Mouse (Mus musculus) lung, adult 18-20 months (tissue): ENCODE data around the gene Sgsh.
"Not testable (repeated sequence)": the region's sequence is repeated elsewhere in the genome, so short reads cannot be mapped to it uniquely, and the experiment has no call there.

Experiments
- DNase-seq, 2 experiments: peaks; one replicate each; pipeline ENCODE4 v3.0.0; 2022; ENCODE audit warnings: mixed read lengths in 2 of 2

Sgsh gene

GRCm38 (mm10) chr11:119355443-119356385 is at the start of gene Sgsh, which contains the start of gene Slc26a11:
Sgsh (minus strand) TSS chr11:119355536.
Slc26a11 (plus strand) TSS chr11:119355557.
- peak; percentile 92 for DNase-seq

DNA sequence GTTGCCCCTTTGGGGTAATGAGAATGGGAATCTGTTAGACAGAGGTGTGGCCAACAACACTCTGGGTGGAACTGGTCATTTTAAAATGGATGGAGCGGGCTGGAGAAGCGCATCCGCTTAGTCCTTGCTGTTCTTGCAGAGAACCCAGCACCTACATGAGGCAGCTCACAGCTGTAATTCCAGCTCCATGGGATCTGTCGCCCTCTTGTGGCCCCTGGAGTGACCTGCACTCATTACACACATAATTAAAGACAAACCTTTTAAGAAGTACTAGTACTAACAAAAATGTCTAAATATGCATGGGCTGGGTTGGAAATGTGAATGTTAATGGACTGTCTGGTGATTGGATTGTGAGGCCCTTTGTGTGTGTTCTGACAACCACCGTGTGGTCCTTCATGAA is 49.3 kb upstream of the Sgsh start:
- DNase-seq, result peak in 1 of 2 experiments; percentile 37

- no peak for DNase-seq
Measured at GRCm38 (mm10) chr11:119402501-119403160, 47.3 kb upstream of the Sgsh start.

DNA sequence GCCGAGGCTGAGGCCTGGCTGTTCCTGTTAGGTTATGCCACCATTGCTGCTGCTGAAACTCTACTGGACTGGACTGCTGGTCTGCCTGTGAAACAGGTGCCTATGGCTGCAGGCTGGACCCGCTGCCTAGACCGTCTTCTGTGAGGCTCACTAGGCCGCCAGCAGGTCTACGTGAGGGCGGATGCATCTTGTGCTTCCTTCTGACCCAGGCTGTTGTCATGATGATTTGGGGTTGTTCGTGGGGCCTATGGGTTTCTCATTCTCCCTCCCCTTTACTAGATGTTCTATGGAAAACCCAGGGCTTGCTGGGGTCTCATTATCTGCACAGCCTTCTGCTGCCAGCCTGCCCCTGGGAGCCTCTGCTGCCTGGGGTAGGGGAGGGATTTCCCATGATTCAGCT is 41.1 kb upstream of the Sgsh start:
- no peak for DNase-seq

- DNase-seq, result no peak
Measured at GRCm38 (mm10) chr11:119395931-119396330, 40.6 kb upstream of the Sgsh start.

GRCm38 (mm10) chr11:119395394-119395793 is 40.1 kb upstream of the Sgsh start:
- DNase-seq, result no peak

- peak in 1 of 2 experiments; percentile 24 for DNase-seq
Measured at GRCm38 (mm10) chr11:119394210-119394609, 38.9 kb upstream of the Sgsh start.

GRCm38 (mm10) chr11:119393483-119393804 is 38.1 kb upstream of the Sgsh start:
- DNase-seq, result peak in 1 of 2 experiments; percentile 38

GRCm38 (mm10) chr11:119392800-119393482 is 37.6 kb upstream of the Sgsh start, which contains the start of gene Rnf213:
Rnf213 (plus strand) TSS chr11:119393100.
- peak; percentile 70 to 75 for DNase-seq

DNA sequence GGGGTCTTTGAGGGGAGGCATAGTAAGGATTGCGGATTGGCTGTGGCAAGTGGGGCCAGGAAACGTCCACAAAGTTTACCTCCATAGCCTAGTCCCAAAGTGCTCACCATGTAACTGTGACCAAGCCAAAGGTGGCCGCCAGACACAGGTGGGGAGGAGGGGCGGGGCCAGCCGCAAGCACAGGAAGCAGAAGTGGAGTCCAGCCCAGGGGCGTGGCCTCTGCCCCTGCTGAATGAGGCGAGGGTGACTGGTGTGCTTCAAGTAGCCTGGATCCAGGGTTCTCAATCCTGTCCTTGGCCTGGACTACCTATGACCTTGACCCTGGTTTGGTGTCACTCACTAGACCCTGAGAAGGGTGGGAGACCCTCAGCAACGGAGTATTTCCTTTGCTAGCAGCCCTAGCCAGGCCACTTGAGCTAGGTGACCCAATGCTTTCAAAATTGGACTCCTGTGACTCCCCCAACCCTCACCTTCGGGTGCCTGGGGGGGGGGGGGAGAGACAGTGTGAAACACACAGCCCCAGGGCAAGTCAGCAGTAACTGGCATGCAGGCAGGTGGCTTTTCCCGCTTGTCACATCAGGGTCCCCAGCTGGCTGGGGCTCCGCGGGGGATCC is 36.8 kb upstream of the Sgsh start:
- DNase-seq, result peak; percentile 88 to 92

DNA sequence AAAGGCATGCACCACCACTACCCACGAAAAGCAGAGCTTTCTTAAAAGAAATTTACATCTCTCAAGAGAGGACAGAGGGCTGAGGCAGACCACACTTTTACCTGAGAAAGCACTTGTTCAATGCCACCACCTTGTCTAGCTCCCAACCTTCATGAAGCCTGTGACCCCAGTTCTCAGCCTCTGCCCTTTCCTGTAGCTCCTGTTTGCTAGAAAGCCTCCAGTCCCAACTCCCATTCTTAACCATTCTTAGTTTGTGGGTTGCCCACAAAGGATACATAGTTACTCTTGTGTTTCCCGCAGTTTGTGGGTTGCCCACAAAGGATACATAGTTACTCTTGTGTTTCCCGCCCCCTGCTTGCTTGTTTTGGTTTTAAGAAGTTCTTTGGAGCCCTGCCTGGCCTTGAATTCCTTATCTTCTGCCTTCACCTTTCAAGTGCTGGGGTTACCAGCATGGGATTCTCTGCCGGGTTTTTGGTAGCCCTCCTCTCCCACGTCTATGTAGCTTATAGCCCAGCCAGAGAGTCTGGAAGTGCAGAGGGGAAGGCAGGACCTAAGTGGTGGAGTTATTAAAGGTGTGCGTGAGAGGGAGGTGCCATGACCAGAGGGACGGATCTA is 36.2 kb upstream of the Sgsh start:
- no peak for DNase-seq

DNA sequence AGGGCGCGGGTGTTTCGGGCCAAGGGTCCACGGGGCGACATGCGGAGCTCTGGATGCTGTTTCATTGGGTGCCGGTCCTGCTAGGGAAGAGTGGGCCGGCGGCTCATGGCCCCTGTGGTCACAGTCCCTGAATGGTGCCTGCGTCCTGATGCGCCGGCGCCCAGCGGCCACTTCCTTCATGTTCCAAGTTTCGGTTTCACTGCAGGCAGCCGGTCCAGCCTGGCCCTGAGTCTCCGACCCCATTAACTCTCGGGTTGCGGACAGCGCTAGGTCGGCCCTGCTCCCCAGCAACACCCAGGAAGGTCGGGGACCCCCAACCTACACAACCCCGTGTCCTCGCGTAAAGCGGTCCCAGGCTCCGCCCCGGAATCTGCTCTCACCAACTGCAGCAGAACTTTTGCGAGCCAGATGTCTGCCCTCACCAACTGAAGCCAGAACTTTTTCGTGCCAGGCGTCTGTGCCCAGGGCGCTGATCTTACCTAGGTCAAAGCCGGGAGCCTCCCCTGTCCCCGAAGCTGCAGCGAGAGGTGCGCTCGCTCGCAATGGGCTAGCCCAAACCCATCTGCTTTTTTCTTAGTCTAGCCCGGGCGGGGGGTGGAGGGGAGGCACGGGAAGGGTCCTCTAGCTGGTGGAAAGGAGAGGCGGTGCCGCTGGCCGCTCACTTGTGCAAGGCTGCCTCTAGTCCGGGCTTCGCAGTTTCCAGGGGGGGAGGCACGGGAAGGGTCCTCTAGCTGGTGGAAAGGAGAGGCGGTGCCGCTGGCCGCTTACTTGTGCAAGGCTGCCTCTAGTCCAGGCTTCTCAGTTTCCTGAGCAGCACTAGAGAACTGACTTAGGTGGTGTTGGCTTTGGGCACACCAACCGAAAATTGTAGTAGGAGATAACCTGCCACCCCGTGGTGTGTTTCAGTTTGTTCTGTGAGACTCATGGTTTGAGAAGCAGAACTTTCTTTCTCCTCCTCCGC is 35.2 kb upstream of the Sgsh start:
- DNase-seq, result peak; percentile 76 to 81

- DNase-seq, result peak; percentile 80 to 85
Measured at GRCm38 (mm10) chr11:119389851-119390270, 34.5 kb upstream of the Sgsh start.

DNA sequence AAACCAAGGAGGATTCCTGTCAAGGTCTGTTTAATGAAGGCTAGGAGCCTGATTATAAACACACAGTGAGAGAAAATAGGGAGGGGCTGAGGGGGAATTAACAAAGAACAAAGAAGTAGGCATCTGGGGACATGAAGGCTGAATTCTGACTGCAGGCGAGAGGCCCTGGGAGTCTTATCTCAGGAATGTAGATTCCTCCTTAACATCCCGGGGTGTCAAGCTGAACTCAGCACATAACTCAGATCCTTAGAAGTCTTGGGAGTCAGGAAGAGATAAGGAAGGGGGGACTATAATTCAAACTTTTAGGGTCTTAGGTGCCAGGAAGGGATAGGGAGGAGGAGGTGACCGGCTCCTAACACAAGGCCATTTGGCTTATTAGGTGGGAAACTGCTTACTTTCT is 31.9 kb upstream of the Sgsh start:
- DNase-seq, result not testable (repeated sequence)

DNA sequence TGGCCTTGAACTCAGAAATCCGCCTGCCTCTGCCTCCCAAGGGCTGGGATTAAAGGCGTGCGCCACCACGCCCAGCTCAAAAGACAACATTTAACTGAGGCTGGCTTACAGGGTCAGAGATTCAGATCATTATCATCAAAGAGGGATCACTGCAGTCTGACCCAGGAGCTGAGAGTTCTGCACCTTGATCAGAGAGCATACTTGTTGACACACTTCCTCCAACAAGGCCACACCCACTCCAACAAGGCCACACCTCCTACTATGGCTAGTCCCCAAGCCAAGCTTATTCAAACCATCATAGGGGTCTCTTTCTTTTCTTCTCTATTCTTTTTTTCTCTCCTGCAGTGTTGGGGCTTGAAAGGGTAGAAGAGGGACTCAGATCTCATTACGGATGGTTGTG is 31.0 kb upstream of the Sgsh start:
- no peak for DNase-seq

DNA sequence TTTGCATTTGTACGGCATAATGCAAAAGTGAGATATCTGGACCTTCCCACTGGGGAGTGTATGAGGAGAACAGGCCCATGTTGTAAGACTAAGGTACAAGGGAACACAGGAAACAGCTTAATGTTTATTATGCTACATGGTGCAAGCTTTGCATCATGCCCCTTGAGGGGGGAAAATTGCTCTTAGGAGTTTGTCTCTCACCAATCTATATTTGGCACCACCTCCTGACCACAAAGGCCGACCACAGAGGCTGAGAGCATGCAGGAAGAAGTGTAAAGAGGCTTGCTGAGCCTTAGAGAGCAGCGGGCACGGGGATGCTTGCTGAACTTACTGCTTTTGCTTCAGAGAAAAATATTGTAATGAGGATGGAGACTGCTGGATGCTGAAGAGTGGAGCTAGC is 29.6 kb upstream of the Sgsh start:
- no peak for DNase-seq

GRCm38 (mm10) chr11:119382338-119382850 is 27.1 kb upstream of the Sgsh start:
- DNase-seq, result no peak

- DNase-seq, result no peak
Measured at GRCm38 (mm10) chr11:119381631-119382337, 26.4 kb upstream of the Sgsh start.

GRCm38 (mm10) chr11:119378551-119378950 is 23.2 kb upstream of the Sgsh start:
- DNase-seq, result no peak

- DNase-seq, result no peak
Measured at GRCm38 (mm10) chr11:119377326-119377725, 22.0 kb upstream of the Sgsh start.
